Mouse (Mus musculus): ENCODE results near the gene Rasgrp2.

DNA sequence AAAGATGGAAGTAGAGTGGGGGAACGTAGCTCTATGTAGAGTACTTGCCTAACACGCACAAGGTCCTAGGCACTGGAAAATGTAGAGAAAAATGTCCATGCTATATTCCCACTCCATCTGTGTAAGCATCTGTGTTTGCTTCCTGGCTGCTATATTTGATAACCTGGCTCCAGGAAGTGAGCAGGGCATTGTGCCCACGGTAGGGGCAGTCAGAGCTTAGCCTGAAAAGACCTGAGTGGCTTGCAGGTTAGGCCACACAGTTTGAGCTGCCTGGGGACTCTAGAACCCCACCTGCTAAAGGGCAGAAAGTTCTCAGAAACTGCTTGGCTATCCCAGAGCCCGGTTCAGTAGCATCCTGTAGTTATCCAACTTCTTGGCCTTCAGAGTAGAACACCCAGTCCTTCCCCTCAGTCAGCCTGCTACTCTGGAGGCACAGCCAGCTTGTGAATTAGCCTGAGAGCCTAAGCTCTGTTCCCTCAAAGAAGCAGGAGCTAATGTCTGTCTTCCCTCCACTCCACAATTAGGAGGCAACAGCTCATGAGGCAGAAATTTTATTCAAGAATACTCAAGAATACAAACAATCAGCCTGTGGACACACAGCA is 16.7 kb upstream of the Rasgrp2 start:
- TF ChIP-seq CTCF (IDR thresholded peaks at IDR 0.05; ENCODE audit: control insufficient read depth, insufficient read depth, insufficient read length) (no peak), MYOD1 (IDR thresholded peaks at IDR 0.05; ENCODE audit: control insufficient read depth, insufficient read length, low read depth) (no peak), MAX (IDR thresholded peaks at IDR 0.05) (no peak), CEBPB (IDR thresholded peaks at IDR 0.05; ENCODE audit: low read depth) (no peak)

All from C2C12 (cell line).